Mouse (Mus musculus): Measurements from ENCODE around the gene Actr8.

DNA sequence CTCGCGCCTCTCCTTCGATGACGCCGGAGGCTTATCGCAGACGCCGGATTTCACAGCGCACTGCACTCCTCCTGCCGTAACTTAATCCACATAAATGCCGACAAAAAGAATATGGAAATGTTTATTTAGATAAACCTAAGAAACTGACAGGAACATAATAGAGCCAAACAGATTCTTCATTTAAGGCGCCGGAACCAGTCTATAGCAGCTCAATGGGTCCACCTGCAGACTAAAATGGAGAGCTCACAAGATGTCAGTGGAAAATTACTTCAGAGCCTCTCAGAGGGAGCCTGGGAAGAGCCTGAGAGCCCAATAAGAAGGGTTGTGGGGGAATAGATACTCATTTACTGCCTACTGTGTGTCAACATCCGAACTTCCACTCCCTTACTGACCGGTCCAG lies 40.7 kb upstream of the Actr8 start:
- TF ChIP-seq CHD2 (IDR thresholded peaks at IDR 0.05; ENCODE audit: low read depth, low read length) (no peak), ZC3H11A (IDR thresholded peaks at IDR 0.05; ENCODE audit: borderline replicate concordance, low read depth, low read length) (no peak)
